Mouse (Mus musculus) kidney, adult 2 months (tissue): ENCODE results near the gene Csnk1g1. TPM values are rescaled to one million over a fixed set of nuclear protein-coding genes. Genes with fewer than 3 reads are reported as not detected.

Experiments
- DNase-seq: peaks from one replicate; pipeline ENCODE4 v3.0.0; 2021
- H3K27ac ChIP-seq: fragments of 200-500 bp; 2 replicates; pipeline ENCODE4 v1.5.1; 2012; ENCODE audit warnings: low read depth, low read length, control low read depth, inconsistent platforms; ENCODE audit not compliant: insufficient read depth
- H3K27me3 ChIP-seq: fragments of 200-500 bp; replicated peaks from 2 replicates; pipeline ENCODE4 v1.6.1; 2012; ENCODE audit warnings: mild to moderate bottlenecking, moderate library complexity, low read length, inconsistent platforms; ENCODE audit not compliant: control insufficient read depth, insufficient read depth
- H3K36me3 ChIP-seq: fragments of 200-500 bp; 2 replicates; pipeline ENCODE4 v1.6.1; 2012; ENCODE audit warnings: mild to moderate bottlenecking, moderate library complexity, low read length, inconsistent platforms; ENCODE audit not compliant: control insufficient read depth, insufficient read depth
- H3K4me1 ChIP-seq: fragments of 200-500 bp; 2 replicates; pipeline ENCODE4 v1.6.1; 2011; ENCODE audit warnings: low read length; ENCODE audit not compliant: control insufficient read depth, insufficient read depth
- H3K4me3 ChIP-seq: fragments of 200-500 bp; 2 replicates; pipeline ENCODE4 v1.5.1; 2011; ENCODE audit warnings: mild to moderate bottlenecking, low read depth, low read length, control low read depth; ENCODE audit not compliant: insufficient read depth
- CTCF ChIP-seq: fragments of 200-500 bp; conservative IDR thresholded peaks from 2 replicates; pipeline ENCODE4 v1.5.1; 2011; ENCODE audit warnings: low read depth, mild to moderate bottlenecking, control low read depth, low read length, moderate library complexity, mixed read lengths; ENCODE audit not compliant: insufficient read depth, insufficient read length
- POLR2A ChIP-seq: fragments of 200-500 bp; IDR thresholded peaks from one replicate; pipeline ENCODE4 v1.6.1; 2011; ENCODE audit warnings: low read depth, low read length, control low read depth
- WGBS: fragments of 180-500 bp; shearing (Covaris S2); methylation state at CpG from one replicate; pipeline ENCODE4 v1.1.7; 2018; 5-methylcytosine and 5-hydroxymethylcytosine counted together
- polyA plus RNA-seq: library from polyadenylated mRNA; depleted of rRNA; stranded (reverse); fragments of >200 nt; gene quantifications from 2 replicates; pipeline ENCODE4 v1.2.3, GENCODE M21; 2012; rRNA removed

Gene Csnk1g1
- polyA plus RNA-seq, 1 experiment, result 4.3 TPM

DNA sequence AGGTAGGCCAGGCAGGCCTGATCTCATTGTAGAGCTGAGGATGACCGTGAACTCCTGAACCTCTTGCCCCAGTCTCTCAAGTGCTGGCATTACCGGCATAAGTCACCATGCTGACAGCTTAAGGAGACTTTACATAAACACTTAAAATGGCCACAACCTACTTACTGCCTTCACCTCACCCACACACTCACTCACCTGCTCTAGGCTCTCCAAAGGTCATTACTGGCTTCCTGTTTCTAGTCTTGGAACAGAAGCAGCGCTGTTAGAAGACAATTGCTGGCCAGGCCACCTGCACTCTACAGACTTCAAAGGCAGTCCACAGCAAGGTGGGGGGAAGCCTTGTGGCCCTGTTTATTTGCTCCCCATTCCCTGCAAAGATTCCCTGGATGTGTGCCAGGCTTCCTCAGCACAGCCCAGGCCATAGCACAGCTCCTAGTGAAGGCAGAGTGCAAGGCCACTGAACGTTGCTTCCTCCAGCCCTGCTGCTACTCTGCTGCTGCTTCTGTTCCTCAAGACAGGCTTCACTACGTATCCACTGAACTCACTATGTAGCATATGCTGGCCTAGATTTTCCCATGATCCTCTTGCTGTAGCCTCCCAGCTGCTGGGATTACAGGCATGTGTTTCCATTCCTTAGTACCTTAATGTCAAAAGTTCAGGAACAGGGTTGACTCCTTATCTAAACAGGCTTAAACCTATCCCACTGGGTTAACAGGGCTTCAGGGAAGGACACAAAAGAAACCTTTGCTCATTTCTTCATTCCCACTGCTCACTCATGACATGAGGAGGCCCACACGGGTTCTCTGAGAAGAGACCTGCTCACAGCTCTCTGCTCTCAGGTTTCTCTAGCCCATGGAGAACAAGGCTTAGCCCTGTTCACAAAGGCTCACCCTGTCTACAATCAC lies 182.9 kb downstream of the Csnk1g1 start:
- no peaks in the 10 kb centered on the region for H3K4me1 ChIP-seq
- H3K27me3 ChIP-seq, result no peaks in the 10 kb centered on the region
- no peak for DNase-seq
- no peak for TF ChIP-seq POLR2A
- no peak for TF ChIP-seq CTCF
- no peak overlapping the region for H3K27ac ChIP-seq
- 63% methylated on average over 6 of the region's 6 CpGs for WGBS
- H3K4me3 ChIP-seq, result no peak overlapping the region
- peaks cover 2% of the 10 kb centered on the region for H3K36me3 ChIP-seq

DNA sequence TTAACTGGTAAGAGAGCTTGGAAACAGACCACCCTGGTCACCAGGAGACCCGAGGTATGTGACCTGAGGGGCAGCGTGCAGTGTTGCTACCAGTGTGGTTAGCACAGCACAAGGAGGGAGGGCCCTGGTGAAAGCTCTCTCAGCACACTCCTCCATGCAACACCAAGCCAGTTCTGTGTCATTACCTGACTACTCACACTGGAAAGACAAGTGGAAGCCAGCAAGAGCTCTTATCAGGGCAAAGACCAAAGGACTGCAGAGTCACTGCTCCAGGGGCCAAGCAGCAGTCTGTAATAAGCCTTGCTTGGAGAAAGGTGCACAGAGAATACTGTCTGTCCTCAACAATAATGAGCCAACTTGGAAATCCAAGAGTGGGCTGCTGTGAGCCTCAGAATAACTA lies 183.9 kb downstream of the Csnk1g1 start:
- DNase-seq, result no peak
- Histone ChIP-seq H3K27ac (no peak overlapping the region), H3K36me3 (peaks cover 3% of the 10 kb centered on the region), H3K4me1 (no peaks in the 10 kb centered on the region), H3K27me3 (no peaks in the 10 kb centered on the region), H3K4me3 (no peak overlapping the region)
- WGBS, result 67% methylated on average over 2 of the region's 2 CpGs
- no peak for TF ChIP-seq CTCF
- TF ChIP-seq POLR2A, result no peak

Other genes with a start within 250 kb of the Csnk1g1 start
- gene Oaz2, start 240.9 kb upstream of the Csnk1g1 start, polyA plus RNA-seq, result 139 and 147 TPM in 2 replicates
- 8.3 and 9.4 TPM in 2 replicates for gene Zfp609, start 81.4 kb upstream of the Csnk1g1 start, polyA plus RNA-seq
- 0.42 and 0.47 TPM in 2 replicates for gene Pclaf, start 18.7 kb upstream of the Csnk1g1 start, polyA plus RNA-seq
- 11.9 and 13.2 TPM in 2 replicates for gene Trip4, start 130 bp upstream of the Csnk1g1 start, polyA plus RNA-seq
- 278 and 338 TPM in 2 replicates for gene Ppib, start 151.3 kb downstream of the Csnk1g1 start, polyA plus RNA-seq
- gene Snx22, start 160.8 kb downstream of the Csnk1g1 start, polyA plus RNA-seq, result 1.1 and 1.6 TPM in 2 replicates
- 74.3 and 76.7 TPM in 2 replicates for gene Snx1, start 217.7 kb downstream of the Csnk1g1 start, polyA plus RNA-seq
- gene Ciao2a, start 217.7 kb downstream of the Csnk1g1 start, polyA plus RNA-seq, result 23.3 and 39.9 TPM in 2 replicates
- gene Dapk2, start 249.3 kb downstream of the Csnk1g1 start, polyA plus RNA-seq, result 10.8 and 11.8 TPM in 2 replicates